Mouse (Mus musculus) adrenal gland, postnatal 14 days (tissue): ENCODE results near the gene Clstn3. TPM values are rescaled to one million over a fixed set of nuclear protein-coding genes. Genes with fewer than 3 reads are reported as not detected.
"Not testable (repeated sequence)": the region's sequence is repeated elsewhere in the genome, so short reads cannot be mapped to it uniquely, and the experiment has no call there.

Source experiments
- DNase-seq: peaks from one replicate; pipeline ENCODE4 v3.0.0; 2021; ENCODE audit warnings: mixed read lengths
- total RNA-seq: library from RNA; stranded (reverse); gene quantifications from 2 replicates; pipeline ENCODE4 v1.2.3, GENCODE M21; 2021

The Clstn3 gene
- total RNA-seq, 1 experiment from 2014 or later, result 118 TPM

DNA sequence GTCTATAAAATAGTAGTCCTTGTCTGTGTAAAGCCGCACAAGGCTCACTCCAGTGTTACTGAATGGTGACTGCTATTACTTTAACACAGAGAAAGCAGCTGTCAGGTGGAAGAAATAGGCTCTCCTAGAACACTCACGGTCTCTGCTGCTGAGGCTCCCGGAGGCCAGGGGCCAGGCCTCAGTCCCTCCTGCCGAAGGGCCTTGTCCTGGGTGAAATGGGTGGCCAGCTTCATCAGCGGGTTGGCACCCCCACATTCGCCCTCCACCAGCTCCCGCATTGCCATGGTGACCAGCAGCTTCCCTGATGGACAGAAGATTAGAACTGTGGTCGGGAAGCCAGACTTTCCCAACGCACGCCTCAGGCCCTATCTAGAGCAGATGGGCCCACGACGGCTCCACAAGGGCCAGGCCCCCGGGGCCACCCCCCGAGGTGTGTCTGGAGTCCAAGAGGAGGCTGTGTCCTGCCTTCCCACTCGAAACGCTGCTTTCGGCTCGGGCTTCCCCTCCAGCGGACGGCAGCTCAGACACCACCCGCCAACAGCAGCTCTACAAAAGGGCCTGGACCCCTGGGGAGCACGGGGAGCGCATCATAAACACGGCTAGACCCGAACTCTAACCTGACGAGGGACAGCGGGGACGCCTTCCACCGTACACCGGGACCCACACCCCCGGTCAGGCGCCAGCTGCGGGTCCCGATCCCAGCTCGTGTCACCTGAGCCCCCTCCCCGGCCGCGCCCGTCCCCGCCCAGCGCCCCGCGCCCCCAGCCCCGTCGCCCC, 50.3 kb downstream of the Clstn3 start:
- DNase-seq, result peak; percentile 65

DNA sequence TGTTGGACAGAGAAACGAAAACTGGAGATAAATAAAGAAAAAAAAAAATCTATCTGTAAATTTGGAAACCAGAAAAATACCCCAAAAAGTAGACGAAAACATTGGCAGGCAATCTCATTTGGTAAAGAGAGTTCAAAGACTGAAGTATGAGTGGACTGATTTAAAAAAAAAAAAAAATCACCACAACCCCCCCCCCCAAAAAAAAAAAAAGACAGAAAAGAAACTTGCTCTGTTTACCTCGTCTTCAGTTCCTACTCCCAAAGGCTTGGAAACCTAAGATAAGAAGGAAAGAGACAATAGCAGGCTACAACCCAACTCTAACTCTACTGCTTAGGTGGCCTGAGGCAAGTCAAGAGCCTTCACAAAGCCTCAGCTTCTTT, 50.8 kb downstream of the Clstn3 start:
- no peak for DNase-seq

GRCm38 (mm10) chr6:124408355-124408754, 56.2 kb downstream of the Clstn3 start:
- DNase-seq, result no peak

DNA sequence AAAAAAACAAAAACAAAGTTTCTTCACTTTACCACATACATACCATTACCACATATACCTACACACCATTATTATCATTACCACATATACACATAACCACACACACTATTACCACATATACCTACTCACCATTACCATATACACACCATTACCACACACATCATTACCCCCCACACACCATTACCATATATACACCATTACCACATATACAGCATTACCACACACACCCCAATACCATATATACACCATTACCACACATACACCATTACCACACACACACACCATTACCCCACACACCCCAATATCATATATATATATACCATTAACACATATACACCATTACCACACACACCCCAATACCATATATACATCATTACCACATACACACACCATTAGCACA, 57.4 kb downstream of the Clstn3 start:
- no peak for DNase-seq

DNA sequence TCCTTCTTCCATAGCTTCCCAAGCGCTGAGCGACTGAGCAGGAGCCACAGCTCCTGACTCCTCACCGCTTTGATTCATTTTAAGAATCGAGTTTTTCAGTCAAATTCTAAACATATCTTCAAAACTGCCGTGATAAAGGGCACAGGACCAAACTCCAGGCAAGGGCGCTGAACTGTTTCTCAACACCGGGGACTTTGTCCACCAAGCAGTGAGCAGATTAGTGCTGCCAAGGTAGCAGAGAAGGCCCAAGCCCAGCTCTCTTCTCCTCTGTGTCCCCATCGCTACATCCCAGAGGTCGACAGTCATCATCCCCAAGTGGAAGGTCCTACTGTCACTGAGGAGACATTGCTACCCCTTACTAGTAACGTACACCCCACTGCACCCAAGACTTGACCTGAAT, 58.3 kb downstream of the Clstn3 start:
- no peak for DNase-seq

- DNase-seq, result no peak
Observed at GRCm38 (mm10) chr6:124399738-124400137, 64.9 kb downstream of the Clstn3 start.

DNA sequence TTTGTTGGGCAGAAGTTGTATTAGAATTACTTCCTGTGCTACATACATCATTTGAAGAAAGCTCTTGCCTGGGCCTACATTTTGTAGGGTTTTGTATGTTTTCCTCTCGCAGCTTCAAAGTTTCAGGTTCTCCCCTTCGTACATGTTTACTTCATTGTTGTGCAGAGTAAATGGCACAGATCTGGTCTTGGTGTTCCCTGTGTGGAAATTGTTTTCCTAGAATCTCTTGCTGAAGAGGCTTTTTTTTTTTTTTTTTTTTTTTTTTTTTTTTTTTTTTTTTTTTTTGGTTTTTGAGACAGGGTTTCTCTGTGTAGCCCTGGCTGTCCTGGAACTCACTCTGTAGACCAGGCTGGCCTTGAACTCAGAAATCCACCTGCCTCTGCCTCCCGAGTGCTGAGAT, 69.6 kb downstream of the Clstn3 start:
- not testable (repeated sequence) for DNase-seq

Other genes with a start within 250 kb of the Clstn3 start
- not detected in 2 replicates for gene Vmn2r27, start 232.9 kb downstream of the Clstn3 start, total RNA-seq
- gene Cd163, start 160.1 kb downstream of the Clstn3 start, total RNA-seq, result 13.1 and 18.3 TPM in 2 replicates
- 99.4 and 106 TPM in 2 replicates for gene Pex5, start 49.7 kb downstream of the Clstn3 start, total RNA-seq
- gene C1rl, start 28.3 kb upstream of the Clstn3 start, total RNA-seq, result 9.2 and 17.6 TPM in 2 replicates
- gene C1ra, start 47.6 kb upstream of the Clstn3 start, total RNA-seq, result 34.4 and 39.6 TPM in 2 replicates
- gene C1s1, start 77.6 kb upstream of the Clstn3 start, total RNA-seq, result 51.8 and 66.5 TPM in 2 replicates
- 3.1 and 6.0 TPM in 2 replicates for gene C1rb, start 105.5 kb upstream of the Clstn3 start, total RNA-seq
- gene C1s2, start 171.3 kb upstream of the Clstn3 start, total RNA-seq, result 2.7 and 2.9 TPM in 2 replicates
- gene Lpcat3, start 198.2 kb upstream of the Clstn3 start, total RNA-seq, result 78.0 and 82.3 TPM in 2 replicates
- 79.7 and 87.9 TPM in 2 replicates for gene Emg1, start 247.4 kb upstream of the Clstn3 start, total RNA-seq
- 392 and 412 TPM in 2 replicates for gene Phb2, start 247.5 kb upstream of the Clstn3 start, total RNA-seq